Mouse (Mus musculus) C2C12 (cell line): ENCODE measurements around the gene Dtx1. TPM values are rescaled to one million over a fixed set of nuclear protein-coding genes. Genes with fewer than 3 reads are reported as not detected.

ENCODE experiments used
- H3K27me3 ChIP-seq: one replicate; pipeline ENCODE4 v1.6.1; 2011; ENCODE audit not compliant: control insufficient read depth, insufficient read depth, insufficient read length
- H3K36me3 ChIP-seq: one replicate; pipeline ENCODE4 v1.6.1; 2011; ENCODE audit not compliant: control insufficient read depth, insufficient read depth
- H3K4me3 ChIP-seq: one replicate; pipeline ENCODE4 v1.5.1; 2011; ENCODE audit warnings: mild to moderate bottlenecking, control low read depth; ENCODE audit not compliant: poor library complexity, insufficient read depth, severe bottlenecking
- H3K79me2 ChIP-seq: one replicate; pipeline ENCODE4 v1.6.1; 2011; ENCODE audit not compliant: control insufficient read depth, insufficient read depth
- H3K79me3 ChIP-seq: one replicate; pipeline ENCODE4 v1.6.1; 2011; ENCODE audit warnings: low read depth, control low read depth
- H3ac ChIP-seq: one replicate; pipeline ENCODE3; 2011; ENCODE audit warnings: low read depth; ENCODE audit not compliant: control insufficient read depth, insufficient read length
- CEBPB ChIP-seq: IDR thresholded peaks from one replicate; pipeline ENCODE4 v1.6.1; 2011; ENCODE audit warnings: low read depth, mild to moderate bottlenecking, control low read depth, moderate library complexity
- CTCF ChIP-seq: IDR thresholded peaks from one replicate; pipeline ENCODE4 v1.5.1; 2011; ENCODE audit not compliant: control insufficient read depth, insufficient read depth, insufficient read length
- FOSL1 ChIP-seq: IDR thresholded peaks from one replicate; pipeline ENCODE4 v1.8.0; 2011; ENCODE audit warnings: mild to moderate bottlenecking, low read length; ENCODE audit not compliant: poor library complexity, insufficient read depth, severe bottlenecking
- MAX ChIP-seq: IDR thresholded peaks from one replicate; pipeline ENCODE4 v1.6.1; 2011; ENCODE audit warnings: mild to moderate bottlenecking, control low read depth
- MYOD1 ChIP-seq: IDR thresholded peaks from one replicate; pipeline ENCODE4 v1.6.1; 2011; ENCODE audit warnings: low read depth; ENCODE audit not compliant: control insufficient read depth, insufficient read length
- MYOG ChIP-seq: IDR thresholded peaks from one replicate; pipeline ENCODE4 v1.6.1; 2011; ENCODE audit not compliant: control insufficient read depth, insufficient read length; ENCODE audit errors: extremely low read depth
- USF1 ChIP-seq: IDR thresholded peaks from one replicate; pipeline ENCODE4 v1.6.1; 2011; ENCODE audit warnings: low read depth, mild to moderate bottlenecking, control low read depth, moderate library complexity
- polyA plus RNA-seq: library from polyadenylated mRNA; unstranded; fragments of >200 nt; fragmentation: generic; extraction: Trizol; gene quantifications from one replicate; pipeline ENCODE4 v1.2.1, GENCODE M21; 2012; ENCODE audit warnings: missing spikeins

Gene Dtx1
- polyA plus RNA-seq, 1 experiment: not detected

DNA sequence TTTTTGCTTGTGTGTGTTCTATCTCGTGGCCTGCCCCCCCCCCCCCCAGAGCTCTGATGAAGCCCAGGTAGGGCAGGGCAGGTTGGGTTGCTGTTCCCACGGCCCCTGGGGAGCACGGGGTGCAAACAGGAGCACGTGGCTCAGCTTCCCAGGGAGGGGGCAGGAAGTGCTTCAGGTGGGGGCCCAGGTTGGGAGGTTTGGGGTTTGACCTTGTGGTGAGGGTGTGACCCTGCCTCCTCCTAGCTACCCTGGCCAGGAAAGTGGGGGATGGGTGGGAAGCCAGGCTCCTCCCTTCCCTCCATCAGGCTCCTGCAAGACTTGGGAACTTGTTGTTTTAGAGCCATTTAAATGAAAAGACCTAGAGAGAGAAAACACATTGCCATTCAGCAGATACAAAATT is 23.3 kb downstream of the Dtx1 start:
- no peak overlapping the region for H3ac ChIP-seq
- H3K79me3 ChIP-seq: no peaks in the 10 kb centered on the region
- no peaks in the 10 kb centered on the region for H3K36me3 ChIP-seq
- peaks cover 62% of the 10 kb centered on the region for H3K27me3 ChIP-seq
- TF ChIP-seq CEBPB: no peak
- TF ChIP-seq CTCF: no peak
- no peak for TF ChIP-seq USF1
- TF ChIP-seq FOSL1: no peak
- no peak overlapping the region for H3K4me3 ChIP-seq
- H3K79me2 ChIP-seq: no peaks in the 10 kb centered on the region

DNA sequence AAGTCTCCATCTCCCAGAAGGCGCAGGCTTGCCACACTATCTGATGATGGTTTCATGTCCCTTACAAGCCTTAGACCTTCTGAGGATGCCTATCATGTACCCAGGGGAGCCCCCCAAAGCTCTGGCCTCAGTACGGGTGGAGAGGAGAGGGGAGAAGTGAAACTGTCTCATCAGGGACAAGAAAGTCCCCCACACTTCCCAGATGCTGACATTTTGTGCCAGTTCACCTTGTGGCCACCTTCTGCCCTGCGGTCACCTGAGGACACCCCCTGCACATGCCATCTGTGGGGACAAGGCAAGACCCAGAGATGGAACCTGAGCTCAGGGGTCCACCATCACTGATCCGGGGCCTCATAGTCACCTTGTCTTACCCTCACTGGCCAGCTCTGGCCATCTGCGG is 23.8 kb downstream of the Dtx1 start:
- H3K4me3 ChIP-seq: no peak overlapping the region
- TF ChIP-seq CEBPB (no peak), FOSL1 (no peak), MAX (no peak), USF1 (no peak), MYOG (no peak), MYOD1 (no peak), CTCF (no peak)
- no peaks in the 10 kb centered on the region for H3K79me2 ChIP-seq
- no peak overlapping the region for H3ac ChIP-seq
- peaks cover 66% of the 10 kb centered on the region for H3K27me3 ChIP-seq
- no peaks in the 10 kb centered on the region for H3K79me3 ChIP-seq
- H3K36me3 ChIP-seq: no peaks in the 10 kb centered on the region

DNA sequence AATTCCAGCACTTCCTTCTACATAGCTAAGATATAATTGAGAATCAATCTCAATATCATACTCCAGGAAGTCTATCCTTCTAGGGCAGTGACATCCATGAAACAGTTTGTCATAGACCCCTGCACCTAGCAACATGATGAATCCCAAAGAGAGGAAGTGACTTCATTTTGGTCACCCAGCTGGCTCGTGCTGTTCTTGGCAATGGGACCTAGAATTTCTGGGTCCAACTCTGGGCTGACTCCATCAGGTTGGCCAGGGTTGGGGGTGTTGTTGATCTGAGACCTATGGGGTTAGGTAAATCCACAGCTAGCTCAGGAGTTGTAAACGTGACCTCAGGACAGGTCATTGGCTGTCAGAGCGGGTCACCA is 24.3 kb downstream of the Dtx1 start:
- H3K79me3 ChIP-seq: no peaks in the 10 kb centered on the region
- no peak for TF ChIP-seq MYOD1
- TF ChIP-seq CTCF: no peak
- peaks cover 64% of the 10 kb centered on the region for H3K27me3 ChIP-seq
- no peak overlapping the region for H3K4me3 ChIP-seq
- no peaks in the 10 kb centered on the region for H3K79me2 ChIP-seq
- no peak overlapping the region for H3ac ChIP-seq
- H3K36me3 ChIP-seq: no peaks in the 10 kb centered on the region

DNA sequence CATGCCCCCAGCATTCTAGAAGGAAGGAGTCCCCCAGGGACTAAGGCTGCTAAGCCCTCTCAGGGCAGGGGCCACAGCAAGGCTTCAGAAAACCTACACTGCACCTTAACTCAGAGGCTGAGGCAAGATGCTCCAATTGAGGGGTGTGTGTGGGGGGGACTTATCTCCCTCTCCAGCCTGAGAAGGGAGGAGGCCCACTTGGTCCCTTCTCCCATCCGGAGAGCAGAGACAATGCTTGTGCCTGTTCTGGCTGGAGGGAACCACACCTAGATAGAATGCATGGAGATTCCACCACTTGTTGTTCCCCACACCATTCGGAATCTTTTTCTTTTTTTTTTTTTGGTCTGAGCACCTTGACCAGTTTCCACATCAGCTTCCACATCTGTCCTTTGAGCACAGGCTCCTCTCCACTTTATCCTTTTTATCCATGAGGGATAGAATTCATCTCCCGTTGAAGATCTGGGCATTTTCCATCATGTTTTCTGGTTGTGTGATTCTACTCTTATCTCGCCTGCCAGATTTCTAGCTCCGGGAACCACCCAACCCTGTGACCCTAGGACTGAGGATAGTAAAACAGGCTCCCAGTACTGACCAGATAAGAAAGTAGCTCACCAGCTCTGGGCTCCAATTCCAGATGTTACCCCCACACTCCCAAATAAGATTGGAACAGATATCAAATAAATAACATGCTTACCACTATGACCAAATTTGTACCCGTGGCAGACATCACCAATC is 24.8 kb downstream of the Dtx1 start:
- peaks cover 64% of the 10 kb centered on the region for H3K27me3 ChIP-seq
- H3K79me3 ChIP-seq: no peaks in the 10 kb centered on the region
- no peak overlapping the region for H3K4me3 ChIP-seq
- H3K36me3 ChIP-seq: no peaks in the 10 kb centered on the region
- no peak overlapping the region for H3ac ChIP-seq
- no peaks in the 10 kb centered on the region for H3K79me2 ChIP-seq
- TF ChIP-seq MYOG (no peak), MAX (no peak), CTCF (no peak), FOSL1 (no peak), MYOD1 (no peak), USF1 (no peak), CEBPB (no peak)

DNA sequence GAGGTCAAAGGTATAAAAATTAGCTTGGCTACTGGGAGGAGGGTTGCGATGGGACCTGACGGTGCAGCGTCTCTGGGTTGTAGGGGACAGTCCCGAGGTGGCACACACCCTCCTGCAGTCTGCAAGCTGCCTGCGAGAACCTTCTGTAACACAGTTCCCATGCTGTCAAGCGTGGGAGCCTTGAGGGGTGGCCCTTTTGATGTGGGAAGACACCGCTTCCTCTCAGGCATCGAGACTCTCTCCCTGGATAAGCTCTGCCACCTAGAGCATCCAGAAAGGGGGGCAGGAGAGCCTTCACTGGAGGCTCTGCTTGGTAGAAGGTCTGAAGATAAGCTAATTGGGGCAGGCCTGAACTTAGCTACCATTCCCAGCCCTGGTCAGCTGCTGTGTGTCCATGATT is 26.0 kb downstream of the Dtx1 start:
- H3K79me2 ChIP-seq: no peaks in the 10 kb centered on the region
- no peak overlapping the region for H3K4me3 ChIP-seq
- no peaks in the 10 kb centered on the region for H3K36me3 ChIP-seq
- no peak overlapping the region for H3ac ChIP-seq
- TF ChIP-seq FOSL1 (no peak), CEBPB (no peak), CTCF (no peak), MAX (no peak), MYOG (no peak), MYOD1 (no peak), USF1 (no peak)
- H3K79me3 ChIP-seq: no peaks in the 10 kb centered on the region
- peaks cover 56% of the 10 kb centered on the region for H3K27me3 ChIP-seq

DNA sequence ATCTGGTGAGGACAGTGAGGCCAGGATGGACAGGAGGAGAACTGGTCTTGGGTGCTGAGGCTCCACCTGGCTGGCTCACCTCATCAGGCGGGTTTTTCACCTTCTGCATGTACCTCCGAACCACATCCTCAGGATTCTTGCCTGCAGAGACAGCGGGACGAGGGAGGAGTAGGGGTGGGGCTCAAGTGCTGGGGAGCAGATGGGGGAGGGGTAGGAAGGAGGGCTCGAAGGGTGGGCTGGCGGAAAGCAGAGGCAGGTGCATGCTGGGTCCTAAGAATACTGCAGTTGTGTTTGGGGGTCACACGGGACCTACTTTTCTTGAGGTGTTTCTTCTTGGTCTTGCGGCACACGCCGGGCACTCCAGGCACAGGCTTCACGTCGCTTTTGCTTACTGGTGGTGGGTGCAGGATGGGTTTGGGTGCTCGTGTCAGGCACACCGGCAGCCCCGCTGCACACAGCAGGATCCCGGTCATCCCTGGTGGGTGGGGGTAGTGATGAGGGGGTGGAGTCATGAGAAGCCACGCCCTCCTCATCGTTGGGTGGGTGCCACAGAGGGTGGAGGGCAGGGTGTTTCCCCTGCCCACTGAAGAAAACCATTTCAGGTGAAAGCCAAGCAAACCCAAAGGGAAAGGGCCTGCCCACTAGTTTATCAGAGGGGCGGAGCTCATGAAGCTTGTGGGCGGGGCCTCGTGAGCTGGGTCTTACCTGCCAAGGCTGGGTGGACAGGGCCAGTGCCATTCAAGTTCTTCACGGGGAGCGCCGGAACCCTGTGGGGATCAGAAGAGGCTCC is 28.6 kb downstream of the Dtx1 start:
- no peak overlapping the region for H3K4me3 ChIP-seq
- peaks cover 55% of the 10 kb centered on the region for H3K27me3 ChIP-seq

More for the DNA sequence above, 28.6 kb downstream of the Dtx1 start:
- no peaks in the 10 kb centered on the region for H3K36me3 ChIP-seq
- H3K79me3 ChIP-seq: no peaks in the 10 kb centered on the region
- H3K79me2 ChIP-seq: no peaks in the 10 kb centered on the region
- TF ChIP-seq MAX (no peak), USF1 (no peak), CTCF (no peak), MYOG (no peak), MYOD1 (no peak), FOSL1 (no peak), CEBPB (no peak)
- H3ac ChIP-seq: no peak overlapping the region
